Mouse (Mus musculus) adrenal gland, postnatal 4 days (tissue): ENCODE measurements around the gene 6430628N08Rik. TPM values are rescaled to one million over a fixed set of nuclear protein-coding genes. Genes with fewer than 3 reads are reported as not detected.

Experiments
- DNase-seq, 2 experiments: peaks; one replicate each; pipeline ENCODE4 v3.0.0; 2021 to 2022; ENCODE audit warnings: low spot score in 2 of 2, mixed read lengths in 2 of 2
- long read RNA-seq, 2 experiments: library from polyadenylated mRNA; stranded (forward); transcript quantifications; one replicate each; pipeline ENCODE4 v2.0.0; 2021
- total RNA-seq, 2 experiments: library from RNA; stranded (reverse); gene quantifications; 2 replicates each; pipeline ENCODE4 v1.2.3; 2021

6430628N08Rik gene
- not detected for total RNA-seq
- long read RNA-seq, experiment 1: 0 reads
- long read RNA-seq, experiment 2: 0 reads

- no peak for DNase-seq
These were observed at the start of gene 6430628N08Rik for GRCm38 (mm10) chr4:115890553-115890952. Gene 6430628N08Rik, plus strand, starts transcription at chr4:115890665.

- DNase-seq: no peak
These were observed 49.6 kb upstream of the 6430628N08Rik start for GRCm38 (mm10) chr4:115840842-115841241.

GRCm38 (mm10) chr4:115846656-115847055 lies 43.8 kb upstream of the 6430628N08Rik start:
- DNase-seq: no peak

- DNase-seq: no peak
These were observed 43.1 kb upstream of the 6430628N08Rik start for GRCm38 (mm10) chr4:115847377-115847776.

GRCm38 (mm10) chr4:115848083-115848482 lies 42.4 kb upstream of the 6430628N08Rik start:
- DNase-seq: no peak

- no peak for DNase-seq
These were observed 41.3 kb upstream of the 6430628N08Rik start for GRCm38 (mm10) chr4:115848990-115849677.

GRCm38 (mm10) chr4:115850111-115850510 lies 40.4 kb upstream of the 6430628N08Rik start:
- DNase-seq: no peak

GRCm38 (mm10) chr4:115850631-115851030 lies 39.8 kb upstream of the 6430628N08Rik start:
- no peak for DNase-seq

- no peak for DNase-seq
These were observed 38.9 kb upstream of the 6430628N08Rik start for GRCm38 (mm10) chr4:115851569-115851968.

- no peak for DNase-seq
These were observed 35.4 kb upstream of the 6430628N08Rik start for GRCm38 (mm10) chr4:115855100-115855499.

- DNase-seq: no peak
These were observed 34.9 kb upstream of the 6430628N08Rik start for GRCm38 (mm10) chr4:115855609-115856008.

- DNase-seq: no peak
These were observed 34.2 kb upstream of the 6430628N08Rik start for GRCm38 (mm10) chr4:115856282-115856681.

- DNase-seq: no peak
These were observed 33.1 kb upstream of the 6430628N08Rik start for GRCm38 (mm10) chr4:115857293-115857883.

GRCm38 (mm10) chr4:115863352-115863751 lies 27.1 kb upstream of the 6430628N08Rik start:
- no peak for DNase-seq

- no peak for DNase-seq
These were observed 26.6 kb upstream of the 6430628N08Rik start for GRCm38 (mm10) chr4:115863880-115864279.

GRCm38 (mm10) chr4:115869512-115870210 lies 20.8 kb upstream of the 6430628N08Rik start:
- DNase-seq: no peak

- no peak for DNase-seq
These were observed 17.2 kb upstream of the 6430628N08Rik start for GRCm38 (mm10) chr4:115873231-115873630.

GRCm38 (mm10) chr4:115878216-115878678 lies 12.2 kb upstream of the 6430628N08Rik start:
- no peak for DNase-seq

GRCm38 (mm10) chr4:115878828-115879227 lies 11.6 kb upstream of the 6430628N08Rik start:
- no peak for DNase-seq

- DNase-seq: no peak
These were observed 9.3 kb upstream of the 6430628N08Rik start for GRCm38 (mm10) chr4:115881183-115881582.

GRCm38 (mm10) chr4:115882195-115882594 lies 8.3 kb upstream of the 6430628N08Rik start:
- no peak for DNase-seq

- DNase-seq: no peak
These were observed 6.4 kb upstream of the 6430628N08Rik start, which contains the start of gene Kncn for GRCm38 (mm10) chr4:115884022-115884421. Gene Kncn, plus strand, starts transcription at chr4:115884400.
